Mouse (Mus musculus) hindbrain, postnatal 0 days (tissue): ENCODE results near the gene Teddm1a. TPM values are rescaled to one million over a fixed set of nuclear protein-coding genes. Genes with fewer than 3 reads are reported as not detected.
A peak's percentile ranks its signal among the peaks of the same experiment; 100 is the strongest.
"Not testable (repeated sequence)": the region's sequence is repeated elsewhere in the genome, so short reads cannot be mapped to it uniquely, and the experiment has no call there.

ENCODE experiments used
- ATAC-seq: fragments of 200-750 bp; cut with Nextera tagmentation; 2 replicates; pipeline ENCODE4 v1.8.0; 2017; ENCODE audit warnings: mild to moderate bottlenecking, moderate TSS enrichment, moderate library complexity
- DNase-seq: peaks from one replicate; pipeline ENCODE4 v3.0.0-alpha.2; 2015; ENCODE audit warnings: low spot score
- H3K27ac ChIP-seq: fragments of 300-500 bp; sonication (generic); 2 replicates; pipeline ENCODE4 v1.5.1; 2014; ENCODE audit warnings: mild to moderate bottlenecking
- H3K27me3 ChIP-seq: fragments of 300-500 bp; sonication (generic); 2 replicates; pipeline ENCODE4 v1.6.1; 2014; ENCODE audit warnings: low read length, mixed read lengths; ENCODE audit not compliant: insufficient read depth
- H3K36me3 ChIP-seq: fragments of 300-500 bp; sonication (generic); 2 replicates; pipeline ENCODE4 v1.6.1; 2014; ENCODE audit warnings: low read length, mixed read lengths; ENCODE audit not compliant: insufficient read depth
- H3K4me1 ChIP-seq: fragments of 300-500 bp; sonication (generic); 2 replicates; pipeline ENCODE4 v1.6.1; 2014; ENCODE audit warnings: antibody characterized with exemption, low read length, mixed read lengths; ENCODE audit not compliant: insufficient read depth
- H3K4me2 ChIP-seq: fragments of 300-500 bp; sonication (generic); 2 replicates; pipeline ENCODE4 v1.6.1; 2014; ENCODE audit warnings: low read depth, mild to moderate bottlenecking, low read length, moderate library complexity, mixed read lengths
- H3K4me3 ChIP-seq: fragments of 300-500 bp; sonication (generic); 2 replicates; pipeline ENCODE4 v1.5.1; 2014; ENCODE audit warnings: low read length
- H3K9ac ChIP-seq: fragments of 300-500 bp; sonication (generic); replicated peaks from 2 replicates; pipeline ENCODE4 v1.6.1; 2014; ENCODE audit warnings: mild to moderate bottlenecking, low read length, moderate library complexity, mixed read lengths
- H3K9me3 ChIP-seq: fragments of 300-500 bp; sonication (generic); 2 replicates; pipeline ENCODE4 v1.6.1; 2016; ENCODE audit warnings: low read length, mixed read lengths
- CTCF ChIP-seq: IDR thresholded peaks from 2 replicates; pipeline ENCODE4 v1.5.1; 2016; ENCODE audit warnings: antibody characterized with exemption, control low read depth, low read depth
- WGBS: fragments of 180-500 bp; shearing (Covaris S2); extraction: QIAGEN DNeasy Blood & Tissue Kit; methylation state at CpG from one replicate; pipeline ENCODE4 v1.1.7; 2014; 5-methylcytosine and 5-hydroxymethylcytosine counted together
- polyA plus RNA-seq: library from polyadenylated mRNA; unstranded; fragments of >200 nt; fragmentation: Nextera tagmentation; extraction: Ambion mirVana; gene quantifications from 2 replicates; pipeline ENCODE4 v1.2.1, GENCODE M21; 2015
- total RNA-seq: library from RNA; depleted of rRNA; stranded (reverse); fragments of >200 nt; gene quantifications from 2 replicates; pipeline ENCODE4 v1.2.3, GENCODE M21; 2014

Gene Teddm1a
- total and polyA plus RNA-seq, 2 experiments from 2014 or later = not detected

DNA sequence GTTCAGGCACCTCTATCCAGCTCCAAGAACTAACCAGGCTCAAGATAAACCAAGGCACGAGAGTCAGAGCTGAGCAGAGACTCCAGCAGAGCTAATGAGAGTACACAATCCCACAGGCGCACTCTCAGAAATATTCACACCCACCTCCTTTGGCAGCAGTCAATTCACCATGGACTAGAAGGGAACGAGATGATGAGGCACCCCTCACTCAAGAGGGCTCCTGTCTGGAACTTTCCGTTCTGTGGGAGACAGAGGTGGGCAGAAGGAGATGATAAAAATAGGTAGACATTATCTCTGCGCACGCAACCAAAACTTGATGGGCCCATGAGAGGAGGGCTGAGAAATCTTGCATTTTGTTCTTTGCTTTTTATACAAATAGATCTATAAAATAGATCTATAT, 17.5 kb upstream of the Teddm1a start, which contains the start of gene Teddm1b:
Gene Teddm1b (plus strand): TSS at position 301 of the 400 bp plus-strand sequence.
- Histone ChIP-seq H3K27ac (no peak within 1 kb of the TSS), H3K4me1 (no peaks in the 10 kb centered on the region), H3K36me3 (no peaks in the 10 kb centered on the region), H3K27me3 (no peaks in the 10 kb centered on the region), H3K9ac (no peak within 1 kb of the TSS), H3K4me3 (no peak within 1 kb of the TSS), H3K9me3 (no peaks in the 10 kb centered on the region), H3K4me2 (no peak within 1 kb of the TSS)
- ATAC-seq = no peak
- no peak for DNase-seq
- TF ChIP-seq CTCF = no peak
- WGBS = 84% methylated on average over 6 of the region's 6 CpGs

DNA sequence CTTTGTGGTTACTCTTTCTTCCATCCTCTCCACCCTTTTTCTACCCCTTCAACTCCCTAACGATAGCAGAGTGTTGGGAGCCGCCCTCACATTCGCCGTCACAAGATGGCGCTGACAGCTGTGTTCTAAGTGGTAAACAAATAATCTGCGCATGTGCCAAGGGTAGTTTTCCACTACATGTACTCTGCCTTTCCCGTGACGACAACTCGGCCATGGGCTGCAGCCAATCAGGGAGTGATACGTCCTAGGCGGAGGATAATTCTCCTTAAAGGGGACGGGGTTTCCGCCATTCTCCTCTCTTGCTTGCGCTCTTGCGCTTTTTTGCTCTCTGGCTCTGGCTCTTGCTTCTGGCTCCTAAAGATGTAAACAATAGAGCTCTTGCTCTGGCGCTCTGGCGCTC, 11.2 kb upstream of the Teddm1a start:
- not testable (repeated sequence) for DNase-seq, H3K36me3 ChIP-seq, H3K27me3 ChIP-seq, ATAC-seq, H3K9ac ChIP-seq, H3K4me3 ChIP-seq, H3K4me1 ChIP-seq, H3K9me3 ChIP-seq, H3K27ac ChIP-seq, H3K4me2 ChIP-seq
- 98% methylated on average over 17 of the region's 17 CpGs for WGBS

DNA sequence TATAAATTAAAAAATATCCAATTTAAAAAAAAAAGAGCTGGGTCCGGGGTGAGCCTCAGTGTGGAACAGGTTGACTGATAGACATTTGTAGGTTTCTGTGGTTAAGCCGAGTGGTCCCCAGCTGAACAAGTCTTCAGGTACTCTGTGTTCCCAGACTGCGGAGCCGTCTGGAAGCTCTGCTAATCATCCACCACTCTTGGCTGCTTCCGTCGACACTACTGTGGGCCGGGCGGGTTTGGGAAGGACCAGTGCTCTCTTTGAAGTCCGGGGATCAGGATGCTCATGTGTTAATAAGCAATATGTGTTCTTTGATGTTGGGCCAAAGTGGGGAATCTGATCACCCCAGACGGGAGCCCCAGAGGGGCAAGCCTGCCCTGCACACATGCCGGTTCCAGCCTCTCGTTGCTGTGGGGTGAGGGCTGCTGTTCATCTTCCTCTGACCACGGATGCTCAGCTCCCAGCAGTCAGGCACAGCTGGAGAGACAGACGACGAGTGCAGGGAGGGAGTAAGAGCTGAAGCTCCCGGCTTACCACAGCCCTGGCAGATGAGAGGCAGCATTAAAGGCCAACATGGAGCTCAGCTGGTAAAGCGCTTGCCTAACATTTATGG, 5.4 kb upstream of the Teddm1a start:
- ATAC-seq (no peak; the same call in 1 of the 2 replicates), DNase-seq (no peak)
- Histone ChIP-seq H3K4me1 (no peaks in the 10 kb centered on the region), H3K27me3 (no peaks in the 10 kb centered on the region), H3K9me3 (no peaks in the 10 kb centered on the region), H3K36me3 (no peaks in the 10 kb centered on the region), H3K27ac (no peak overlapping the region), H3K4me2 (no peak overlapping the region), H3K9ac (no peak overlapping the region), H3K4me3 (no peak overlapping the region)
- no peak for TF ChIP-seq CTCF
- WGBS = 39% methylated on average over 17 of the region's 17 CpGs

DNA sequence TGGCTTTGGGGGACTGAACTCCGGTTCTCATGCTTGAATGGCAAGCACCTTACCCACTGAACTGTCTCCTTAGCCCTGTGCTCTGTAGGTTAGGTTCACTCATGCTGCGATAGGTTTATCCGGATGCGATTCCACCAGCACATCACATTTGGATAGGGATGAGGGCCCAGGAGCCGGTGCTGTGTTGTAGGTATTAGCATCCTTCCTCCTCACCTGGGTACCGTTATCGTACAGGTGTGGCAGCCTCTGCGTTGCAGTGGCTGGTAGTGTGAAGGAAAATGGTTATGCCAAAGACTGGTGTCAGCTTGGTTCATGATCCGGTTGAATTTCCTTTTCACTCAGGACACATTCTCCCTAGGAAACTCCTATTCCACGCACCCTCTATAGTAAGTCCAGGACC, 1.4 kb upstream of the Teddm1a start:
- Histone ChIP-seq H3K9ac (no peak overlapping the region), H3K27ac (no peak overlapping the region), H3K4me2 (no peak overlapping the region), H3K4me3 (no peak overlapping the region), H3K4me1 (no peaks in the 10 kb centered on the region), H3K27me3 (no peaks in the 10 kb centered on the region), H3K9me3 (no peaks in the 10 kb centered on the region), H3K36me3 (no peaks in the 10 kb centered on the region)
- DNase-seq (no peak), ATAC-seq (no peak)
- 96% methylated on average over 10 of the region's 10 CpGs for WGBS
- no peak for TF ChIP-seq CTCF

DNA sequence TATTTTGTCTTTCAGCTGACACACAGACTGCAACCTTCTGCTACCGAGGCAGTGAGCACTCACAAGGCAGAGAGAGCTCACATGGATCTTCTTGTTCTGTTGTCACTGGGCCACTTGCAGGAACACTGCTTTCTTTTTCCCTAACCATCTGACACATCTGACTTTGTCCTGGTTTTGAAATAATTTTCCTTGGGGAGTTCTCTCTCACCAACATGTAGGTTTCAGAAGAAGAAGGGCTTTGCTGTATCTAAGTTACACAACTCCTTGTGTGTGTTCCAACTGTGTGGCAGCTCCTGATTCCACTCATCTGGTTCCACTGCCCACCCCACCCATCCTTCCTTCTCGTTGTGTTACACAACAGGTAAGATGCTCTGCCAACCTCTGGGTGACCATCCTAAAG, 2.2 kb downstream of the Teddm1a start:
- no peak for TF ChIP-seq CTCF
- H3K9ac ChIP-seq = no peak overlapping the region
- no peaks in the 10 kb centered on the region for H3K9me3 ChIP-seq
- no peaks in the 10 kb centered on the region for H3K4me1 ChIP-seq
- no peaks in the 10 kb centered on the region for H3K36me3 ChIP-seq
- H3K27ac ChIP-seq = no peak overlapping the region
- 63% methylated on average over 2 of the region's 2 CpGs for WGBS
- DNase-seq = no peak
- no peak overlapping the region for H3K4me2 ChIP-seq
- no peak for ATAC-seq
- no peaks in the 10 kb centered on the region for H3K27me3 ChIP-seq
- H3K4me3 ChIP-seq = no peak overlapping the region

DNA sequence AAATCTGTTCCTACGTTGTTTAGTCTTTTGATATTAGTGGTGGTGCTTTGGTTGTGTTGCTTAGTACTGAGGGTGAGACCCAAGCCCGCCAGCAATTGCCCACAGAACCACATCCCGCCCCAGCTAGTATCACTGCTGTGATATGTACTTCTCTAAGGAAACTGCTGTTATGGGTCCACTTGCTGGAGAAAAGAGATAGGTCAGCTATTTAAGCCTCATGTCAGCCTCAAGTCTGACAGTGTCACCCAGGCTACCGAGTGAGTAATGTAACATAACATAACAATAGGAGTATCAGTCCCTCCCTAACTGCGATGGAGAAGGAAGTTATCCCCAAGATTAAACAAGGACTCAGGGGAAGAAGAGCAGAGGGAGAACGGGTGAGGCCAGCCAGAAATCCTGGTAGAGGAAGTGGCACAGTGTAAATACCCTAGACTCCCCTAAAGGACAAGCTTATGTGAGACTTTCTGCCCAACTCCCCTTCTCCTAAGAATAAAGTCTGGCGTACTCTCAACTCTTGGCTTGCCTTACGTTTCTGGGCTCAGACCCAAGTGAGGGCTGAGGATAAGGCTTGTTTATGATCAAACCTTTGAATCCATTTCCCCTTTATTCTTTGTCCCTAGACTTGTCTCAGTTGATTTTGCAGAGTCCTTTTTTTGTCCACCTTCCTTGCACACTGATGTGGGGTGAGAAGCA, 2.8 kb downstream of the Teddm1a start:
- Histone ChIP-seq H3K9ac (no peak overlapping the region), H3K36me3 (no peaks in the 10 kb centered on the region), H3K9me3 (no peaks in the 10 kb centered on the region), H3K4me1 (no peaks in the 10 kb centered on the region), H3K27ac (peak overlapping the region; percentile 54; the same call in 1 of the 2 replicates), H3K4me2 (no peak overlapping the region), H3K27me3 (no peaks in the 10 kb centered on the region), H3K4me3 (no peak overlapping the region)
- no peak for ATAC-seq
- TF ChIP-seq CTCF = no peak
- WGBS = 44% methylated on average over 8 of the region's 8 CpGs
- DNase-seq = no peak

DNA sequence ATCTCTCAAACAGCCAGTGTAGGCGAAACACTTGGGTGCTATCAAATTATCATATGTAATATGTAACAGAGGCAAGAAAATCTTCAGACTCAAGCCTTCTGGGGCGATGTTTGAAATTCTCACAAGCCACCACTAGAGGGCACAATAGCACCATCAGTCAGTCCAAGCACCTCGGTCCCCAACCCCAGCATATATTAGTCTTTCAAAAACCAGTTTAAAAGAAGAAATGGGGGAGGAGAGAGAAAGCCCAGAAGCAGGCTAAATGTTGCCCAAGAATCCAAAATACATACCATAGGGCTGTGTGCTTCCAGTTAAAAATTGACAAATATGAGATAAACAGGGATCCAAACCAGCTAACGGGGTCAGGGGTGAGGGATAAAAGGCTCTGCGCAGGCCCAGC, 3.4 kb downstream of the Teddm1a start:
- DNase-seq = peak; percentile 89
- 36% methylated on average over 5 of the region's 5 CpGs for WGBS
- no peak overlapping the region for H3K4me2 ChIP-seq
- H3K9me3 ChIP-seq = no peaks in the 10 kb centered on the region
- H3K27ac ChIP-seq = no peak overlapping the region
- ATAC-seq = no peak
- H3K4me3 ChIP-seq = no peak overlapping the region
- no peaks in the 10 kb centered on the region for H3K27me3 ChIP-seq
- no peak overlapping the region for H3K9ac ChIP-seq
- peak; percentile 90 for TF ChIP-seq CTCF
- no peaks in the 10 kb centered on the region for H3K36me3 ChIP-seq
- no peaks in the 10 kb centered on the region for H3K4me1 ChIP-seq
